Mouse (Mus musculus): ENCODE data around the gene Lig3. TPM values are rescaled to one million over a fixed set of nuclear protein-coding genes. Genes with fewer than 3 reads are reported as not detected.
A peak's percentile ranks its signal among the peaks of the same experiment; 100 is the strongest.

Gene Lig3
- polyA plus RNA-seq, 1 experiment: 6.3 TPM

GRCm38 (mm10) chr11:82755919-82756318 lies 25.0 kb upstream of the Lig3 start:
- TF ChIP-seq CTCF (IDR thresholded peaks at IDR 0.05; ENCODE audit: extremely low read depth, insufficient read length, insufficient replicate concordance, low read depth, low read length) (no peak), POLR2A (IDR thresholded peaks at IDR 0.05; ENCODE audit: low read depth, low read length) (no peak)
- Histone ChIP-seq H3K27ac (ENCODE audit: insufficient read depth, low read depth, low read length) (no peak overlapping the region), H3K4me3 (ENCODE audit: low read depth, low read length) (no peak overlapping the region), H3K36me3 (ENCODE audit: control insufficient read depth, insufficient read depth, low read length) (no peaks in the 10 kb centered on the region), H3K4me1 (ENCODE audit: control insufficient read depth, insufficient read depth, insufficient read length, low read length) (no peaks in the 10 kb centered on the region), H3K27me3 (ENCODE audit: control insufficient read depth, insufficient read depth, low read length) (no peaks in the 10 kb centered on the region)
- WGBS: 90% methylated on average over 1 of the region's 1 CpGs

GRCm38 (mm10) chr11:82762286-82762829 lies 18.6 kb upstream of the Lig3 start:
- Histone ChIP-seq H3K36me3 (ENCODE audit: control insufficient read depth, insufficient read depth, low read length) (no peaks in the 10 kb centered on the region; the same call in 1 of the 2 replicates), H3K27ac (ENCODE audit: insufficient read depth, low read depth, low read length) (no peak overlapping the region), H3K27me3 (ENCODE audit: control insufficient read depth, insufficient read depth, low read length) (no peaks in the 10 kb centered on the region), H3K4me1 (ENCODE audit: control insufficient read depth, insufficient read depth, insufficient read length, low read length) (peaks cover 4% of the 10 kb centered on the region; the same call in 1 of the 2 replicates), H3K4me3 (ENCODE audit: low read depth, low read length) (no peak overlapping the region)
- WGBS: 92% methylated on average over 6 of the region's 6 CpGs
- TF ChIP-seq CTCF (IDR thresholded peaks at IDR 0.05; ENCODE audit: extremely low read depth, insufficient read length, insufficient replicate concordance, low read depth, low read length) (no peak), POLR2A (IDR thresholded peaks at IDR 0.05; ENCODE audit: low read depth, low read length) (no peak)

GRCm38 (mm10) chr11:82763261-82763660 lies 17.6 kb upstream of the Lig3 start:
- TF ChIP-seq CTCF (IDR thresholded peaks at IDR 0.05; ENCODE audit: extremely low read depth, insufficient read length, insufficient replicate concordance, low read depth, low read length) (no peak), POLR2A (IDR thresholded peaks at IDR 0.05; ENCODE audit: low read depth, low read length) (no peak)
- Histone ChIP-seq H3K27ac (ENCODE audit: insufficient read depth, low read depth, low read length) (peak overlapping the region; percentile 80; the same call in 1 of the 2 replicates), H3K36me3 (ENCODE audit: control insufficient read depth, insufficient read depth, low read length) (no peaks in the 10 kb centered on the region; the same call in none of the 2 replicates), H3K27me3 (ENCODE audit: control insufficient read depth, insufficient read depth, low read length) (no peaks in the 10 kb centered on the region), H3K4me3 (ENCODE audit: low read depth, low read length) (no peak overlapping the region), H3K4me1 (ENCODE audit: control insufficient read depth, insufficient read depth, insufficient read length, low read length) (peaks cover 4% of the 10 kb centered on the region; the same call in 1 of the 2 replicates)
- WGBS: 7% methylated on average over 4 of the region's 4 CpGs

GRCm38 (mm10) chr11:82763742-82764437 lies 17.0 kb upstream of the Lig3 start, which contains the start of the genes Cct6b and Zfp830:
Gene Cct6b (minus strand): TSS chr11:82764321.
Gene Zfp830 (plus strand): TSS chr11:82764345.
- Histone ChIP-seq H3K27me3 (ENCODE audit: control insufficient read depth, insufficient read depth, low read length) (no peaks in the 10 kb centered on the region), H3K27ac (ENCODE audit: insufficient read depth, low read depth, low read length) (peak within 1 kb of the TSS; percentile 80), H3K4me3 (ENCODE audit: low read depth, low read length) (peak within 1 kb of the TSS; percentile 88), H3K36me3 (ENCODE audit: control insufficient read depth, insufficient read depth, low read length) (no peaks in the 10 kb centered on the region; the same call in none of the 2 replicates), H3K4me1 (ENCODE audit: control insufficient read depth, insufficient read depth, insufficient read length, low read length) (peaks cover 4% of the 10 kb centered on the region; the same call in 1 of the 2 replicates)
- TF ChIP-seq POLR2A (IDR thresholded peaks at IDR 0.05; ENCODE audit: low read depth, low read length): peak; percentile 90
- no peak for TF ChIP-seq CTCF (IDR thresholded peaks at IDR 0.05; ENCODE audit: extremely low read depth, insufficient read length, insufficient replicate concordance, low read depth, low read length)
- WGBS: under 1% methylated on average over 44 of the region's 44 CpGs

- peaks cover 4% of the 10 kb centered on the region; the same call in 1 of the 2 replicates for H3K4me1 ChIP-seq (ENCODE audit: control insufficient read depth, insufficient read depth, insufficient read length, low read length)
- TF ChIP-seq POLR2A (IDR thresholded peaks at IDR 0.05; ENCODE audit: low read depth, low read length) (no peak), CTCF (IDR thresholded peaks at IDR 0.05; ENCODE audit: extremely low read depth, insufficient read length, insufficient replicate concordance, low read depth, low read length) (no peak)
- peak overlapping the region; percentile 63 for H3K27ac ChIP-seq (ENCODE audit: insufficient read depth, low read depth, low read length)
- H3K27me3 ChIP-seq (ENCODE audit: control insufficient read depth, insufficient read depth, low read length): no peaks in the 10 kb centered on the region
- under 1% methylated on average over 28 of the region's 28 CpGs for WGBS
- H3K4me3 ChIP-seq (ENCODE audit: low read depth, low read length): peak overlapping the region; percentile 88
- H3K36me3 ChIP-seq (ENCODE audit: control insufficient read depth, insufficient read depth, low read length): no peaks in the 10 kb centered on the region; the same call in none of the 2 replicates
Measured at GRCm38 (mm10) chr11:82764438-82764924, 16.4 kb upstream of the Lig3 start.

- 19% methylated on average over 5 of the region's 5 CpGs for WGBS
- Histone ChIP-seq H3K4me3 (ENCODE audit: low read depth, low read length) (peak overlapping the region; percentile 21; the same call in 1 of the 2 replicates), H3K4me1 (ENCODE audit: control insufficient read depth, insufficient read depth, insufficient read length, low read length) (no peaks in the 10 kb centered on the region; the same call in 1 of the 2 replicates), H3K27me3 (ENCODE audit: control insufficient read depth, insufficient read depth, low read length) (no peaks in the 10 kb centered on the region), H3K36me3 (ENCODE audit: control insufficient read depth, insufficient read depth, low read length) (peaks cover 5% of the 10 kb centered on the region), H3K27ac (ENCODE audit: insufficient read depth, low read depth, low read length) (no peak overlapping the region)
- TF ChIP-seq POLR2A (IDR thresholded peaks at IDR 0.05; ENCODE audit: low read depth, low read length) (no peak), CTCF (IDR thresholded peaks at IDR 0.05; ENCODE audit: extremely low read depth, insufficient read length, insufficient replicate concordance, low read depth, low read length) (no peak)
Measured at GRCm38 (mm10) chr11:82780134-82780533, 774 bp upstream of the Lig3 start.

GRCm38 (mm10) chr11:82782197-82782596 lies 1.3 kb downstream of the Lig3 start:
- no peak overlapping the region for H3K27ac ChIP-seq (ENCODE audit: insufficient read depth, low read depth, low read length)
- TF ChIP-seq CTCF (IDR thresholded peaks at IDR 0.05; ENCODE audit: extremely low read depth, insufficient read length, insufficient replicate concordance, low read depth, low read length): no peak
- H3K36me3 ChIP-seq (ENCODE audit: control insufficient read depth, insufficient read depth, low read length): peaks cover 13% of the 10 kb centered on the region
- H3K4me1 ChIP-seq (ENCODE audit: control insufficient read depth, insufficient read depth, insufficient read length, low read length): no peaks in the 10 kb centered on the region; the same call in 1 of the 2 replicates
- 28% methylated on average over 6 of the region's 6 CpGs for WGBS
- no peaks in the 10 kb centered on the region for H3K27me3 ChIP-seq (ENCODE audit: control insufficient read depth, insufficient read depth, low read length)
- peak overlapping the region; percentile 7; the same call in 1 of the 2 replicates for H3K4me3 ChIP-seq (ENCODE audit: low read depth, low read length)
